Mouse (Mus musculus): ENCODE results near the gene Cym.
A peak's percentile ranks its signal among the peaks of the same experiment; 100 is the strongest.

Gene Cym

DNA sequence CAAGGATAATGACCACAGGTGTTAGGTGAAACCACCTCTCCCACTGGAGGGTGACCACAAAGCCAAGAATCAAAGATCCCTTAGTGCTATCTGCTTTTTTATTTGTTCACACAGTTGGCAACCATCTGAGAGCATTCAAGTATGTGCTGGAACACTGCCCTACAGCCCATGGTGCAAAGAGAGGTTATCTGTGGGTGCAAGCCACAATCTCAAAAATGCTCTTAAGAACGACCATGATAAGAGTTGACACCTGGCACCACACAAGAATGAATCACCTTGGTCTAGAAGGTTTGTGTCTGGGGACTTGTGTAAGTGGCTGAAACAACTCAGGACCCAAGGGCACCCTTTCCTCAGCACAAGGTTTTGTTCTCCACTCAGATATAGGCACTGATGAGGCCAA lies 1.7 kb upstream of the Cym start:
- DNase-seq: no peak

DNA sequence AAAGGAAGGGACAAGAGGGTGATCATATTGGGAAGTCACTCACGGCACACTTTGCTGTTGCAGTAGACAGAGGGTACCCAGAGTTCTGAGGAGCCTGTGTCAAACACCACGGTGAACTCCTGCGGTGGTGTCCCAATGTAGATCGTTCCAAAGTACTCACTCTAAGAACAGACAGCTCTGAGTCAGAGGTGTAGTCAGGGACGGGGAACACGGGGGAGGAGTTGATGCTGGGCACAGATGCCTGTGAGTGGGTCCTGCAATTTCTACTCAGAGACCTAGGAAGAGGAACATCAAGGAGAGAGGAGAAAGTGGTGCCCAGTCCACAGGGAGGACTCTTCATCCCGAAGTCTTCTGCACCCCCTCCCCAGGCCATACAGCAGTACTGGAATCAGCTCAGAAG lies 3.0 kb downstream of the Cym start:
- DNase-seq: no peak

DNA sequence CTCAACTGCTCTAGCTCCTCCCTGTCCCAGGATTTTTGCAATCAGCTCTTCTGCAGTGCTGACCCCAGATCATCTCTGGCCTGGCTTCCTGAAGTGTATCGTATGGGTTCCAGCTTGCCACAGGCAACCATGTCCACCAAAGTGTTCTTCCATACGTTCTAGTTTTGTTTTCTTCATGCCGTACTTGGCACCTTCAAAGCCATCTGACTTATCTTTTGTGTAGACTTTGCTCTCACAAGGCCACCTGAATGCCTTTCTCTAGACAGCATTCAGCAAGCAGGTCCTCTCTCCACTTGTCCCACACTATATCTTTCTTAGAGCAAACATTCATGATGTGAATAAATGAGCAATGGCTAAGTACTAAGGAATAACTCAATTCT lies 4.4 kb downstream of the Cym start:
- DNase-seq: no peak

DNA sequence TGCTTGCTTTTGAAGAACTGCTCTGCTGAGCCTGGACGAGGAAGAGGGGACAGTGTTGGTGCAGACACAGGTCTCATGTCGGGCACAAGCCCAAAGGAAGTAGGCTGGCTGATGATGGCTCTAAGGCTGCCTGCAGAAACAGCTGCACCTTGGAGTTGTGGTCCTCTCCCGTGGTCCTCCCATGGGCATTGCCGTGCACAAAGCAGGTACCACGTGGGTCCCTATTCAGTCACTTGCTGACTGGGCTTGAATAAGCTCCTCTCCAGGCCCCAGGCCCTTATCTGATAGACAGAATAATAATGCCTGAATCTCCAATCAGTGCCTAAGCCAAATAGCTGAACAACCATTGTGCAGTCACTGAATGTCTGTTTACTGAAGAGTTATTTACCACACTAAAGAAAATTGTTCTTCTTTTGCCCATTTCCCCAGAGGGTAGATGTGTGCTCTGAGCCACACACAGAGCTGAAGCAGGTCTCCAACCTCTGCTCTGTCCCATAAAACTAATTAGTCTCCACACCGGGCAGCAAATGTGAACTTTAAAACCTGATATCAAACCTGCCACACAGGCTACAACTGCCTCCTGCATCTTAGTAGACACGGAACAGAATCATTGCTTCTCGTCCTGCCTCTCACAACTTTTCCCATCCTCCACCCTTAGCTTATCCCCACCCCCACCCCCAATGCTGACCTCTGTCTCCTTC lies 5.0 kb downstream of the Cym start:
- DNase-seq: no peak

DNA sequence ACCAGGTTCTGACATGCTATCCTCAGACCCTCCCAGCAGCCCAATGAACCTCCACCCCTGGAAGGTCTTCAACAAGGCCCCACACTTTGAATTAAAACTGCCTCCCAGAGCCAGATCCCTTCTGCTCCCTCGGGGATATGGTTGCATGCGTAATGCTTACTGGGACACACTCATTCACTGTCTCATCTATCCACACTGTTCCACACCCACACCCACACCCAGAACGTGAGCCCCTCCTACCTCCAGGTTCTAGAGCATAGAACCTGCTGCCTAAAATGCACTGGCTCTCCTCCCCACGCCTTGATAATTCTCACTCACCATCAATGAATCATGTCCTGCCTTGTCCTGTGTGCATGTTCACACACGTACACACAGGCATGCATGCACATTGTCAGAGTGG lies 6.9 kb downstream of the Cym start:
- DNase-seq: no peak

DNA sequence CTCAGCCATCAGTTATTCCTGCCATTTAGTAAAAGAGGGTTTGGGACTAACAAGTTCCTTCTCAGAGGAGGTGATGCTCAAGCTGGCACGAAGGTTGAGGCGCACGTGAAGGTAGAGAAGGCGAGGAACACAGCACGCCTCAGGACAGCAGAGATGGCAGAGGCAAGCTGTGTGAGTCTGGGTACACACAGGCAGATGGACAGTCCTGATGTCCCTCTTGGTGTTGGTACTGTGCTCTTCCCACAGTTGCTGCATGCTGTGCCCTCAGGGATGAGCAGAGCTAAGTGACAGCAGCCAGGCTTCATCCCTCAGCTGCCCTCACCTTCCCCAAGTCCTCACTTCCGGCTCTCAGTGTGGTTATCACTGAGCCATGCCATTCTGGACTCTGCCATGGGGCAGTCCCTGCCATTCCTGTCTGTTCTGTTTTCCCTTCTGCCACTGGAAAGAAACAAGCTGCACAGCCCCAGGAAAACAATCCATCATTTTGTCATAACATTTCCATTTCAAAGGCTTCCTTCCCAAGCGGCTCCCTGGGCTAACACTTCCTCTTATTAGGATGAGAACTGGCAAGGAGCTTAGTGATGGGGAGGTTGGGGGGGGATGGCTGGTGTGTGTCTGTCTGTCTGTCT lies 13.8 kb downstream of the Cym start:
- no peak for DNase-seq

DNA sequence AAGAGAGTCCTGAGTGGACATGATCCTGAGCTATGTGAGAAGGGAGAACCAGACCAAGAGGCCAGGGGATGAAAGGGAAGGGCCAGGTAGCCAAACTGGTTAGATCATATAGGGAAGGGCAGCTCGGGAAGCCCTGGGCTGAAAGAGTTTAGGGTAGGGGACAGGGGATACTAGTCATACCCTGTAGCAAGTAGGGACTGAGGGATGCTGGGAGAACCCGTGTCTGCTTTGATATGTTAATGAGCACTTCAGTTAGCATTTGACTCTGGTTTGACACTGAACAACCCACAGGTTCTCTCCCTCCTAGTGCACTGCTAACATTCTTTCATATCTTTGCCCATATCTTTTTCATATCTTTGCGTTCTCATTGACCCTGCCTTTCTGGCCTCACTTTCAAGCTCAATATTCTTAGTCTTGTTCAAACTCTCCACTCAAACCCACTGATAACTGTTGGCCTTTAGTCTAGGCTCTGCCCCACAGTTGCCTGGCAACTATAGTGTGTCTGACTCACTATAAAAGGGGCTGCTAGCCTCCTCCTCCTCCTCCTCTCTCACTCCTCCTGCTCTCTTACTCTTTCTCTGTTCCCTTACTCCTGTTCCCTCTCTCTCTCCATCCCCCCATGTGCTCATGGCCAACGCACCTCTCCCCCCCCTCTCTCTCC lies 14.9 kb downstream of the Cym start:
- no peak for DNase-seq

DNA sequence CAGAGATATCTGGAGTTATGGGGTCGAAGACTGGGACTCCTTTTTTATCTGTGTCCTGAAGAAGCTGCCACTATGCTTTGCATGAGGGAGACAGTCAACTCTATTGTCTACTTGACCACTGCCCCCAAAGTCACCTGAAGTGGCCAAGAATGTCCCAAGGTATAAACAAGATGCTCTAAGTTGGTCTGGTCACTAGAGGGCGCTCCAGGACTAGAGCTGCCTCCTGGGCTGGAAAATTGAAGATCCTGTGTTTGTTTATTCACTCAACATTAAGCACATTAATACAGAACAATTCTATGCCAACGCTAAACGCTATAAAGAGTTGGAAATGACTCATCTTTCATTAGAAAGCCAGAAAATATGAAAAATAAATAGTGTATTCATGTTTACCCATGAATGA lies 15.5 kb downstream of the Cym start:
- peak; percentile 46 to 79 for DNase-seq

DNA sequence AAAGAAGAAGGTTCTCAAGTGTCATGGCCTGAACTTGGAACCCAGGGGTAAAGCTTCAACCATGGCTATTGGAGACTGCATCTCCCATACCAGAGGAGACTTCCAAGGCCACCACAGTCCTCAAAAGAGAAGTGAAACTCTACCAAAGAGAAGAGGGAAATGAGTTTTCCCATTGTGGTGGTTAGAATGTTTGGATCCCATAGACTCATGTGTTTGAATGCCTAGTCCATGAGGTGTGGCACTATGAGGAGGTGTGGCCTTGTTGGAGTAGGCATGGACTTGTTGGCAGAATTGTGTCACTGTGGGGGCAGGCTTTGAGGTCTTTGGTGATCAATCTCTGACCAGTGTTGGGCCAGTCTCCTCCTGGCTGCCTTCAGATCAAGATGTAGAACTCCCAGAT lies 16.4 kb downstream of the Cym start:
- DNase-seq: no peak

DNA sequence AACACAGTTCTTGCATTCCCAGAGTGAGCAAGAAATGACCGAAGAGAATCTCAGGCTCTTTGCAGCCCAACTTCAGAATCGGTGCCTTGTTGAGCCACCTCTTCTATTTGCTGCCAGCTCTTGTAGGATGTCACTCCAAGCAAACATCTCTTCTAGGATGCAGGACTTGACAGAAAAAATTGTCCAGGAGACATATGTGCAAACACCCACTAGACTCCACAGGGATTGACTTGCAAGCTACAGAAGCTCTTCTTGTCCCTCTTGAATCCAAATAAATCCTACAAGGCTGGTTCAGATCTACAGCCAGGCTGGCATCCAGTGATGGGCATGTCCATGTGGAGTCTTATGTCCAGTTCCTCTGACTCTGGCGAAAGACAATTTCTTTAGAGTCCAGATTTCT lies 17.1 kb downstream of the Cym start:
- no peak for DNase-seq

DNA sequence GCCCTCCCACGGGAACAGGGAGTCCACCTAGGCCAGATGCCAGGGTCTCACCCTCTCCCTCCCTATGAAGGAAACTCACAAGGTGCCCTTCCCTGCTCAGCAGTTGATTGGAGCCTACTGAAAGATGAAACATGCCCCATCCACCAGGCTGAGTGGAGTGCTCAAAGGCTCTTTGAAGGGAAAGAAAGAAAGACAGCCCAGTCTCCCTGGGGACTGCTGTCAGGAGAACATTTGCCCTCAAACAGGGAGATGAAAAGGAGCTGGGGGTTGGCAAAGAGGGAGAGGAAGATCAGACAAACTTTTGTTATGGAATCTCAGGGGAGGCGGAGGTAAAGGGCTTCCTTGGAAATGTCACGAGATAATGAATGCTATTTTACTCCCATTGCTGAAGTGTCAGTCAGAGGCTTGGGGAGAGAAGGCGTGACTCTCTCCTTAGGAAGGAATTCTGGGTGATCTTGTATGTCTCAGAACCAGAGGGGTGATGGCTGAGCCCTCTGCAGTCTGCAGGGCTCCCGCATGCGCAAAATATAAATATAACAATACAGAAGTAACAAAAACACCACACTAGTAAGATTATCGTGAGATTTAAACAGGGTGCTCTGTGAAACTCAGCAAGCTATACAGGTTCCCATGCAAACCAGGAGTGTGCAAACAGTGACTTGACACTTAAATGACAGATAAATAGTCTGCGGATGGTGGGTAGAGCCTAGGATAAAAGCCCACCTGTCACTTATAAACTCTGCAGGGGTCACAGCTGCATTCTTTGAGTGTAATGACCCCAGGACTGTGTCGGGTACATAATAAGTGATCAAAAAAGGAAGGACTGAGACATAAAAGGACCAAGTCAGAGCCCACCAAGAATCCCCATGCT lies 20.0 kb downstream of the Cym start:
- DNase-seq: no peak

DNA sequence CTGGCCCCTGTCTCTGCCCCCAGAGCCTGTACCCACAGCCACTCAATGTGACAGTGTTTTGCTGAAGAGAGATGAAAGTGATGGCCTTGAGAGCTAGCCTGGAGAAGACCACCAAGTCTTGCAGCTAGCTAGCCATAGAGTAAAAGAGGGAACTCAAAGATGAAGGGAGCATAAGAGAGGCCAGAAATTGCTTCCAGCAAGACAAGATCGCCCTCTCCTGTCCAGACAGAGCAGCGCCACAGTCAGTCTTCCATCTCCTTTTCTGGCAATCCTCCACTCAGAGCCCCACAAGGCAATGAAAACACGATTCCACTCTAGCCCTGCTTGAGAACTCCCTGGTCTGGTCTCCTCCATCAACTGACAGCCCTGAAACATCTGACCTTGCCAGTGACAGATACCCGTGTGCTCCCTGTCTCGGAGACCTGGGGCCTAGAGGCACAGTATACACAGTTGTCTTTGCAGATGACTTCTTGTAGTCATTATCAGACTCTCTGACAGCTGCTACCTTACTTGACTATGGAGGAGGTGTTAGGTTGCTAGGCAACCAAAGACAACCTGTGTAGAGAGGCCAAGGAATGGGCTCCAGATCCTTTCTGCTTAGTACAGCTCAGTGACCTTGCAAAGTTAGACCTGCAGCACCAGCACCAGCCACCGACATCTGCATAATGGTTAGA lies 33.2 kb downstream of the Cym start:
- peak in 1 of 2 experiments; percentile 7 for DNase-seq

DNA sequence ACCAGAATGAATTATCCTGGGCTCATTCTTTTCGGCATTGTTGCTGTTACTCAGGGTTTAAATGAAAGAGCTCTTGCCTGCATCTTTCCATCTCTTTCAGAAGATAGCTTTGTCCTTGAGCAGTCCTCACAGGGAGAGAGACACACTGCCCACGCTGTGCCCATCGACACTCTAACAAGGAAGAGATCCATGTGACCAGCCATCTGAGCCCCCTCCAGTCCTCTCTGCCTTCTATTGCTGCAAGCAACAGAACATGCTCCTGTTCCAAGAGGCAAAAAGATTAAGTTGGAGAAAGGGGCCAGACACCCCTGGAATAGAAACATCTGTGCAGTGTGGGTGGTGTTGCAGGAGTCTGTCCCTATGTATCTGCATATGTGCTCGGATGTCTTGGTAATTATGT lies 34.5 kb downstream of the Cym start:
- no peak for DNase-seq

DNA sequence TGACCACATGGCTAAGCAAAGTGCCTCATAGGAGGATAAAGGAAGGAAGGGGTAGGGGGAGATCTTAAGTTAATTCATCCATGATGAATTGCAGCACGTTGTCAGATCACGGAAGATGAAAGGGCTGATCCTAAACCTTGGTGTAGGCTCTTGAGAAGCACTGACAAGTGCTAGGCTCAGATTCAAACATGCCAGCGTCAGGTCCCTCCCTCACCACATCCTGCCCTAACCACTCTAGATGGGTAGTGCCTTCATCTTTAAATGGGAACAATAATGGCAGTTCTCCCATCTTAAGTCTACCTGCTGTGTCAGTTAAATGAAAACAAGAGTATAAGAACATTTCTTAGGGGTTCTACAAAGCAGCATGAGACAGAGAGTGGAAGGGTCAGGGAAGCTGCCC lies 35.9 kb downstream of the Cym start:
- no peak for DNase-seq

DNA sequence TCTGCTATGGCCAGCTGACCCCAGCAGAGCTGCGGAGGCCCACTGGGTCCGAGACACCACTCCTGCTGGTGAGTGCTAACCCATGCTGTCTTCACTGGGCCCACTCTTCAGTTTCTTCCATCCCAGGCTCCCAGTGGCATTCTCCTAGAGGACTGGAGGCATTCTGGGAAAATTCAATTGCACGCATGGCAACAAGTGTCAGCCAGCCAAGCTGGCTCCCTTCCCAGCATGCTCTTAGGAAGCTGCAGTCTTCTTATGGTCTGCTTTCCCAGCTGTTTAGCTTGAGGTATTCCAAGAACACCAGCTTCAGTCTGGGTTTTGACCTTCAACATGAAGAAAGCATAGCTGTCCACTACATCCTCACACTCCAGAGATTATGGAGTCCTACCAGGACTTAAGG lies 38.4 kb downstream of the Cym start:
- peak in 1 of 2 experiments; percentile 3 for DNase-seq

DNA sequence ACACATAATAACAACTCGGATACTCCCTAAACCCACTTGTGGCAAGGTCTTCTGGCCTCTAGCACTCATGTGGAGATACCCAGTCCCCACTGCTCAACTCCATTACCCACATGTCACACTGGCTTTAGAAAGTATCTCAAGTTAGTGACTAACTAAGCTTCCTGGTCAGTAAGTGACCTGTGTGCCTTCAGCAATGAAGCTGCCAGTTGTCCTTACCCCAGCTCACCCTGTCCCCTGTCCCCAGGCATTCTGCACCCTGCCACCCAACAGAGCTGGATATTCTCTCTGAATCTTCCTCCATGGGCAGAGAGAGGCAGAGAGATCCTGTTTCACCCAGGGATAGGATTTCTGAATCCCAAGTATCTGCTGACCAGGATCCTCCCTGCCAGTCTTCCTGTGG lies 38.8 kb downstream of the Cym start, which contains the start of gene Kcna10:
Gene Kcna10 (plus strand): TSS at position 301 of the 400 bp plus-strand sequence.
- DNase-seq: no peak

DNA sequence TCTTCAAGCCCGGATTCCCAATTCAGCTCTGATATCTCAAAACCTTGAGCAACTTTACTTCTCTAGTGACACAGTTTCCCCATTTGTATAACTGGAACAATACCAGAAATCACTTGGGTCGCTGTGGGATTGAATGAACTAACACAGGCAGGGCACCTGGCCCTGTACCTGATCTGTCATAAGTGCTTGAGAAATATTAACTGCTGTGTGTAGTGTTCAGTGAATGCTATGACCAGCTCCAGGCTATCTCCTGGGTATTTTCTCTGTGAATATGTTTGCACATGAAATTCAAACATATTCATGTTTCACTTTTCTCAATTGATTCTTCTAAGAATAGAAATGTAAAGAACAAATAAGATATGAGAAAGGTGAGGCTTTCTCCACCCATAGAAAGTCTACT lies 40.7 kb downstream of the Cym start:
- no peak for DNase-seq

DNA sequence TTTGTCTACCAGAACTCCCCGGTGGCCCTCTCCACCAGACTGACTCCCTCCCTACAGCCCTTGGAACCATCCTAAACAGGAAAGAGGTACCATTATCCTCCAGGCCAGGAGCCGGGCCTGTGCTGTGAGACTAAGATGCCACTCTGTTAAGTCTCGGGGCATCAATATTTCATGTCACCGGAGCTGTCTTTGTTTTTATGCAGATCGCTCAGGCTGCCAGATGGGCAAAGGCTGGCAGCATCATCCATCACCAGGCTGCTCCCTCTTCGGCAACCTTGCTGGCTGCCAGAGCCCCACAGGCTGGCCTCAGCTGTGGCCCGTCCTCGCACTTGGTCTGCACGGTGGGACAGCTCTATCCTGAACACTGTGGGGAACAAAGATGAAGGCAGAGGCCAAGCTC lies 45.0 kb downstream of the Cym start:
- no peak for DNase-seq

DNA sequence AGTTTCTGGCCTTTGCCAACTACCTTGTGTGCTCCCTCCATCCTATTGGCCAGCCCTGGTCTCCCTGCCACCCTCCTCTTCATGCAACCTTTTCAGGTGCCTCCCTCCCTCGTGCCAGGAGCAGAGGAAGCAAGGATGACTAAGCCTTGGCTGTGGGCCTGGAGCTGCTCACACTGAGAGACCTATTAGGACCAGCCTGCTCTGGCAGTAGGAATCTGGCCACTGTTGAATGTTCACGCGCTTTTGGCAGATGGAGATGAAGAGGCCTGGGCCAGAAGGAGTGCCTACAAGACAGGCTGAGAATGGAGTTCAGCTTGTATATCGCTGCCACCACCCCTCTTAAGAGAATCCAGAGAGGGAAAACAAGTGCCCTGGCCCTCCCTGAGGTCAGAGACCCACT lies 46.0 kb downstream of the Cym start:
- DNase-seq: no peak

DNA sequence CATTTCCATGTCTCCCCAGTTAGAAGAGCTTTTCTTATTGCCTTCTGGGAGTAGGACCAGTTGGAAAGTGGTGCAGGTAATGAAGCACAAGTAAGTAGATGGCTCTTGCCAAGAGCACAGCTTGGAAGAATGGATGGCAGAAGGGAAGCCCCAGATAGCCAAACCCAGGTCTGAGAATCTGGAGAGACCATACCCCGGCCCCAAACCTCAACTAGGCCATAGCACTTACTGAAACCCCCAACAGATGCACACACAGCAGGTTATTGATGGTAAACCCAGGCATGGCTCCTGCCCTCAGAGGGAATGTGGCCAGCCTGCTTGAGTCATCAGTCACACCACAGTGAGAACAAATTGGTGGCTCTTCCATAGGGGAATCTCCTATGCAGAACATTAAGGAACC lies 49.0 kb downstream of the Cym start:
- no peak for DNase-seq

DNA sequence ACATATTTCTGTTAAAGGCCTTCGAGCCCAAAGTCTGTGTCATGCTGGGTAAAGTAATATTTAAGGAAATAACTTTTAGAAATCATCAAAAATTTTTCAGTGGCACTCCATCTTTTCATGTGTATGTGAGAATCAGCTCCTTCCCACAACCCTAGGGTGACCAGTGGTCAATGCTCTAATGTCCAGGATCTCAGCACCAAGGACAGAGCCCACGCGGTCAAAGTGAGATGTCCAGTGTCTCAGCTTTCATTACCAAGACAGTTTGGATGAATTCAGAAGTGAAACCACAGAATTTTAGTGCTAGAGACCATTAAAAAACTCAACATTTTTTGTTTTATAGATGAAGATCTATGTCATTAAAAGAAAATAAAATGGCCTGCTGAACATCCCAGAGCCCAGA lies 49.6 kb downstream of the Cym start:
- DNase-seq: no peak

DNA sequence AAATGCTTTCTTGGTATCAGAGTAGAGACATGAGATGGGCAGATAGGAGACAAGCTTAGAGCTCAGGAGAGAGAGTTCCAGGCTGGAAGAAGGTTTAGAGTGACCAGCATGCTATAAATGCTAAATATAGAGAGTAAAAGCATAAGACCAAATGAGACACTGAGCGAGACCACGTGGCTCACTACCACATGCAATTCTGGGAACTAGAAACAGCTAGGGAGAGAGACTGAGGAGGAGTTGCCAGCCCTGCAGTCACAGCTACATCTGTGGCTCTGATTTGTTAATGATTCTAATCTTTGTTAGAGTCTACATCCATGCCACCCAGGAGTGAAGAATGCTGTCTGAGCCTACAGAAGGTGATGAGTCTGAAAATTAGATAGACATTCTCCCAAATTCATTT lies 52.0 kb downstream of the Cym start:
- no peak for DNase-seq

DNA sequence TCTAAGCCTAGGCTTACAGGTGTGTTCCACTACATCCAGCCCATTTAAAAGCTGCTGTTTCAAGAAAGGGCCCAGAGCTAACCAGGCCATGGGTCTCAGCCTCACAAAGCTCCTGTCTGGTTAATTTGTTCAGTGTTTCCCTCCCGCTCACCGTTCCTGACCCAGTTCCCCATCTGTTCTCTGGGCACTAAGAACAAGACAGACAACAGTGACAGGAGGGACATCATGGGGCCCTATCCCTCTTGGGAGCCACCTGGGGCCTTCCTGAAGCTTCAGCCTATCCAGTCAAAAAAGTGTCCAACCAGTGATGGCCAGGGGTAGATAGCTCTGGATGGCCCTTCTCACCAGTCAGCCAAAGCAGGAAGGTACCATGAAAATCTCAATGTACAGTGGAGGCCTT lies 58.8 kb downstream of the Cym start:
- no peak for DNase-seq

Data from kidney, adult 8-10 months (tissue).